Comparison of ENCODE assay signal across 23 mouse cellular contexts in genomic region chr3:136771700-136772099, GRCm38 (mm10).
DNase-seq lines count a peak whose midpoint lies in the region; TF ChIP-seq lines count a peak whose summit lies in the region.
"Had no signal": no experiment of that assay in that cellular context is flagged by ENCODE, and none has a peak within 500 bp of the region (broad histone marks: within the 10 kb centered on the region; RNA-seq: fewer than 3 reads in every experiment).

No protein-coding gene starts in this region.

- H3K4me3 ChIP-seq in MEL (ENCODE audit: control insufficient read depth in 1 of 2, insufficient read depth in 1 of 2, low read depth in 2 of 2, low read length in 2 of 2), result no peak overlapping the region
- H3K4me3 ChIP-seq: forebrain, embryonic 10.5 days; heart, embryonic 13.5 days; hindbrain, embryonic 12.5 days; layer of hippocampus, adult 2 months; limb, embryonic 13.5 days; liver, embryonic 13.5 days; lung, embryonic 15.5 days; midbrain, embryonic 10.5 days; myocyte; neural tube, embryonic 13.5 days; stomach, embryonic 15.5 days had no signal

- H3K9ac ChIP-seq in MEL (ENCODE audit: control insufficient read depth, low read depth, low read length, poor library complexity, severe bottlenecking), result no peak overlapping the region
- H3K9ac ChIP-seq: forebrain, postnatal 0 days; heart, embryonic 13.5 days; hindbrain, embryonic 12.5 days; limb, embryonic 13.5 days; liver, embryonic 13.5 days; lung, embryonic 15.5 days; neural tube, embryonic 13.5 days; stomach, embryonic 15.5 days had no signal

- no peak for TF ChIP-seq CTCF in MEL (IDR thresholded peaks at IDR 0.05 in 2 of 3, conservative IDR thresholded peaks at IDR 0.05 in 1 of 3; ENCODE audit: control insufficient read depth in 1 of 3, insufficient read depth in 1 of 3, low read depth in 2 of 3, low read length in 3 of 3, poor library complexity in 1 of 3, severe bottlenecking in 1 of 3)

- H3K36me3 ChIP-seq in MEL (ENCODE audit: control insufficient read depth in 1 of 2, insufficient read depth in 2 of 2, low read length in 2 of 2), result peaks cover 0 to 43% of the 10 kb centered on the region in 2 experiments; a peak in 2 of 4 replicates
- H3K36me3 ChIP-seq: forebrain, embryonic 10.5 days; heart, embryonic 13.5 days; hindbrain, embryonic 12.5 days; limb, embryonic 13.5 days; liver, embryonic 13.5 days; lung, embryonic 15.5 days; midbrain, embryonic 10.5 days; neural tube, embryonic 13.5 days; stomach, embryonic 15.5 days had no signal

- H3K79me2 ChIP-seq in MEL (ENCODE audit: control insufficient read depth, insufficient read depth, low read length, poor library complexity), result peaks cover 7% of the 10 kb centered on the region; the same call in 1 of the 2 replicates

- H3K27me3 ChIP-seq in MEL (ENCODE audit: control insufficient read depth in 1 of 2, insufficient read depth in 2 of 2, low read length in 2 of 2), result no peaks in the 10 kb centered on the region
- H3K27me3 ChIP-seq: heart, embryonic 13.5 days; hindbrain, embryonic 12.5 days; limb, embryonic 13.5 days; liver, embryonic 13.5 days; lung, embryonic 15.5 days; neural tube, embryonic 13.5 days; stomach, embryonic 15.5 days had no signal

- peaks cover 29 to 32% of the 10 kb centered on the region in 2 experiments for H3K4me1 ChIP-seq in MEL (ENCODE audit: control insufficient read depth in 1 of 2, insufficient read depth in 2 of 2, low read length in 2 of 2)
- H3K4me1 ChIP-seq: hindbrain, embryonic 12.5 days; midbrain, embryonic 10.5 days had no signal

- TF ChIP-seq RAD21 in MEL (IDR thresholded peaks at IDR 0.05; ENCODE audit: low read depth, low read length), result no peak

- DNase-seq in MEL (ENCODE audit: low read depth, low spot score), result peak; percentile 64
- peak; percentile 39 for DNase-seq in MEL-GATA-1-ER (ENCODE audit: extremely low read depth, low read depth)
- peak; percentile 52 for DNase-seq in cerebellum, adult 8-10 months
- peak; percentile 40 for DNase-seq in lung, postnatal 10 days
- no peak for DNase-seq in spleen, postnatal 10 days (ENCODE audit: low spot score in 2 of 2)
- DNase-seq in heart, postnatal 14 days, result no peak
- DNase-seq in embryo, embryonic 10 days (ENCODE audit: low spot score), result no peak
- DNase-seq: forebrain, postnatal 0 days; gastrocnemius, postnatal 25 days; heart, adult 18-20 months; kidney, postnatal 25 days; liver, embryonic 13.5 days; thymus, postnatal 4 days had no signal

- H3K9me3 ChIP-seq in MEL (replicated peaks; ENCODE audit: insufficient read depth, low read length), result no peaks in the 10 kb centered on the region
- H3K9me3 ChIP-seq: forebrain, embryonic 10.5 days; heart, embryonic 13.5 days; hindbrain, embryonic 12.5 days; limb, embryonic 13.5 days; liver, embryonic 13.5 days; lung, embryonic 15.5 days; midbrain, embryonic 10.5 days; neural tube, embryonic 13.5 days; stomach, embryonic 15.5 days had no signal

- H3K27ac ChIP-seq in MEL (ENCODE audit: control insufficient read depth, low read depth, low read length), result peak overlapping the region; percentile 16; the same call in 1 of the 2 replicates
- H3K27ac ChIP-seq: forebrain, embryonic 10.5 days; heart, embryonic 13.5 days; hindbrain, embryonic 12.5 days; layer of hippocampus, adult 2 months; limb, embryonic 13.5 days; liver, embryonic 13.5 days; lung, embryonic 15.5 days; midbrain, embryonic 10.5 days; neural tube, embryonic 13.5 days; stomach, embryonic 15.5 days had no signal

- peak; percentile 11 to 52; a peak in 3 of 4 replicates for TF ChIP-seq EP300 in MEL (IDR thresholded peaks at IDR 0.05; ENCODE audit: low read depth in 1 of 2, low read length in 2 of 2)

- intact Hi-C loops in heart, postnatal 14 days (cut with DNase I), result no loop called here

- no peak for TF ChIP-seq POLR2A in MEL (IDR thresholded peaks at IDR 0.05; ENCODE audit: control insufficient read depth in 1 of 2, insufficient read depth in 1 of 2, low read depth in 1 of 2, low read length in 2 of 2, poor library complexity in 1 of 2)

TF ChIP-seq in MEL, 35 proteins besides CTCF, POLR2A, EP300 and RAD21:
- TF ChIP-seq E2F4 (IDR thresholded peaks at IDR 0.05; ENCODE audit: borderline replicate concordance, low read depth, low read length) (no peak), SIN3A (IDR thresholded peaks at IDR 0.05; ENCODE audit: low read length) (peak; percentile 33; the same call in 1 of the 2 replicates), CHD2 (IDR thresholded peaks at IDR 0.05; ENCODE audit: low read length) (no peak), GABPA (IDR thresholded peaks at IDR 0.05; ENCODE audit: low read depth, low read length) (no peak), RCOR1 (IDR thresholded peaks at IDR 0.05; ENCODE audit: low read depth, low read length) (peak; percentile 39; the same call in 1 of the 2 replicates), GATA1 (IDR thresholded peaks at IDR 0.05; ENCODE audit: low read depth, low read length) (0 out of 2 replicates have a peak, but pooled peaks have one; percentile 19)
TF ChIP-seq in MEL: peak in this region for 3.

Comparison
In these comparisons a context has a peak if more than half of its experiments do, and no peak if none do; other contexts are left out.
1. DNase-seq: peak in MEL (single experiment), MEL-GATA-1-ER (single experiment), cerebellum, adult 8-10 months (single experiment) and lung, postnatal 10 days (single experiment); none in spleen, postnatal 10 days (0 of 2), heart, postnatal 14 days (0 of 2) and embryo, embryonic 10 days (single experiment).